In the genomic region with DNA sequence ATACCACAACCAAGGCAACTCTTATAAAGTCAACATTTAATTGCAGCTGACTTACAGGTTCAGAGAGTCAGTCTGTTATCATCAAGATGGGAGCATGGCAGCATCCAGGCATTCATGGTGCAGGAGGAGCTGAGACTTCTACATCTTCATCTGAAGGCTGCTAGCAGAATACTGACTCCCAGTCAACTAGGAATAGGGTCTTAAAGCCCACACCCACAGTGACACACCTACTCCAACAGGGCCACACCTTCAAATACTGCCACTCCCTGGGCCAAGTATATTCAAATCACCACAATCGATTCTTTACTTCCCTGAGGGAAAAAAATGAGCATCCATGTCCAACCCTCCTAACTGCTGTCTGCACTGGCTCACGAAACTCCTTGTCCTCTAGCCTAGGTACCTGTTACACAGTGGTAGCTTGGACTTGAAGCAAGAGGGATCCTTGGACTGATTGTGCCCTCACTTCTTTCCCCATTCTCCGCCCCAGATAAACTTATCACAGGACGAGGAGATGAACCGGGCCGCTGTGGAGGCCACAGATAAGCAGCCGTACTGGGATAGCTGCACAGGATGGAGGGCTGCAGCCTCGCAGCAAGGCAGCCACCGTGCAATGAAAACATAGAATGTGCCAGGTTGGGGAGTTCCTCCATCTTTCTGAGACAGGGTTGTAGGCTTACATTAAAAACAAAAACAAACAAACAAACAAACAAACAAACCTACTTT, we compare ENCODE assay signal across 29 mouse cellular contexts. TPM values are rescaled to one million over a fixed set of nuclear protein-coding genes. Genes with fewer than 3 reads are reported as not detected.
"Had no signal": no experiment of that assay in that cellular context is flagged by ENCODE, and none has a peak within 500 bp of the region (broad histone marks: within the 10 kb centered on the region; RNA-seq: fewer than 3 reads in every experiment).

No protein-coding gene starts in this region.

- H3K4me2 ChIP-seq: intestine, embryonic 15.5 days; kidney, embryonic 15.5 days; limb, embryonic 13.5 days; lung, embryonic 14.5 days; midbrain, embryonic 13.5 days; neural tube, embryonic 13.5 days; stomach, embryonic 15.5 days had no signal

- H3K36me3 ChIP-seq: intestine, embryonic 15.5 days; kidney, embryonic 15.5 days; limb, embryonic 10.5 days; limb, embryonic 13.5 days; midbrain, embryonic 10.5 days; midbrain, embryonic 13.5 days; neural tube, embryonic 13.5 days; stomach, embryonic 15.5 days had no signal

- DNase-seq: kidney, adult 11 months; kidney, adult 8-10 months; kidney, postnatal 10 days; kidney, postnatal 36 days; lung, embryonic 14.5 days; retina, postnatal 1 day; right cerebral cortex, postnatal 25 days; spleen, adult 18-20 months; thymus, postnatal 36 days had no signal

- ATAC-seq: intestine, embryonic 15.5 days; lung, postnatal 0 days; midbrain, embryonic 13.5 days; midbrain, embryonic 16.5 days had no signal

- H3K9ac ChIP-seq: intestine, embryonic 15.5 days; kidney, embryonic 15.5 days; limb, embryonic 13.5 days; lung, embryonic 14.5 days; midbrain, embryonic 13.5 days; neural tube, embryonic 13.5 days; stomach, embryonic 15.5 days had no signal

- H3K4me1 ChIP-seq: intestine, embryonic 15.5 days; stomach, embryonic 15.5 days had no signal

- H3K27me3 ChIP-seq: intestine, embryonic 15.5 days; kidney, embryonic 15.5 days; limb, embryonic 13.5 days; midbrain, embryonic 13.5 days; stomach, embryonic 15.5 days had no signal

- H3K27ac ChIP-seq: intestine, embryonic 15.5 days; kidney, embryonic 15.5 days; limb, embryonic 10.5 days; limb, embryonic 13.5 days; macrophage; midbrain, embryonic 10.5 days; midbrain, embryonic 13.5 days; neural tube, embryonic 13.5 days; stomach, embryonic 15.5 days had no signal

- H3K4me3 ChIP-seq: intestine, embryonic 15.5 days; kidney, embryonic 15.5 days; limb, embryonic 10.5 days; limb, embryonic 13.5 days; midbrain, embryonic 10.5 days; midbrain, embryonic 13.5 days; myocyte; neural tube, embryonic 13.5 days; stomach, embryonic 15.5 days had no signal

- H3K9me3 ChIP-seq: intestine, embryonic 15.5 days; kidney, embryonic 15.5 days; limb, embryonic 10.5 days; limb, embryonic 13.5 days; midbrain, embryonic 10.5 days; midbrain, embryonic 13.5 days; neural tube, embryonic 13.5 days; stomach, embryonic 15.5 days had no signal

RNA-seq across cellular contexts. Expression of a gene that starts 22.6 kb away (rescaled TPM):
- total RNA-seq: liver, adult 2 months; megakaryocyte, adult 5-6 weeks; monocyte, adult 5-6 weeks; neutrophil, adult 5-6 weeks had no signal
- polyA plus RNA-seq: liver, adult 2 months; macrophage; myocyte; thymus, postnatal 0 days had no signal

RNA-seq across cellular contexts. Expression of a gene that starts 23.8 kb away (rescaled TPM):
- total RNA-seq: layer of hippocampus, postnatal 14 days; left cerebral cortex, adult 18-20 months; left cerebral cortex, postnatal 25 days; megakaryocyte, adult 5-6 weeks; monocyte, adult 5-6 weeks; neutrophil, adult 5-6 weeks had no signal
- polyA plus RNA-seq: intestine, embryonic 15.5 days; limb, embryonic 13.5 days; lung, embryonic 14.5 days; macrophage; myocyte; neural tube, embryonic 13.5 days had no signal
